Mouse (Mus musculus) left cerebral cortex, adult 9 months (tissue): ENCODE measurements around the gene Gm10382.
"Not testable (repeated sequence)": the region's sequence is repeated elsewhere in the genome, so short reads cannot be mapped to it uniquely, and the experiment has no call there.

Experiments
- DNase-seq, 2 experiments: peaks; one replicate each; pipeline ENCODE4 v3.0.0; 2022; ENCODE audit warnings: low spot score in 2 of 2

Gm10382 gene

DNA sequence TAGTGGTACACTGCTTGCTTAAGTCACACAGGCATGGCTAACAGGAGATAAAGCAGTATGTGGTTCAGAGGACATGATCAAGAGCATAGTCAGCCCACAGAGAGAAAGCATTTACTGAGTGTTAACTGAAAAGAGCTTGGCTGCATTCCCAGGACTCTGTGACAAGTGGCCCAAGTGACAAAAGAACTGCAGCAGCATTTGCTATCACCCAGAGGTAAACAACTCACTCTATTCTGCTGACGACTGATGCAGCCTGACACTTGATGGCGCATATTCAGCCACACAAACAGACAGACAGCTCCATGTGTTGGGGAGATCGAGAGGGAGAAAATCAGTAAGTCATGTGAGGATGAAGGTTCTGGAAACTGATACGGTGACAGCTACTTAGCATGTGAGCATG lies 24.6 kb downstream of the Gm10382 start:
- no peak for DNase-seq

DNA sequence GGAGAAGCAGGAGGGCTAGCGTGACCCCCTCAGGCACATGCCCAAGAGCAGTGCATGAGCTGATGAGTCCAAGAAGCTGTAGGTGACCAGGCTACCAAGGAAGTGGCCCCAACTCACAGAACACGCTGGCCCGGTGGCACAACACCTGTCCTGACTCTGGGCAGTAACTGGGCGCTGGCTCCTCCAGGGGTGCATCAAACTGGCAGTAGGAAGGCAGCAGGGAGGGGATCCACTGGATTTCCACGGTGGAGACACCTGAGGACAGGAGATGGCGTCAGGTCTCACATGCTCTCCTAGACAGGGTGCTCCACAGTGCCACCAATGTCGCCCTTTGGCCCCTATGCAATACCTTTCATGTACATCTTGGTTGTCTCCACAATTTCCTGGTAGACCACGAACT lies 27.1 kb downstream of the Gm10382 start:
- DNase-seq, result no peak

DNA sequence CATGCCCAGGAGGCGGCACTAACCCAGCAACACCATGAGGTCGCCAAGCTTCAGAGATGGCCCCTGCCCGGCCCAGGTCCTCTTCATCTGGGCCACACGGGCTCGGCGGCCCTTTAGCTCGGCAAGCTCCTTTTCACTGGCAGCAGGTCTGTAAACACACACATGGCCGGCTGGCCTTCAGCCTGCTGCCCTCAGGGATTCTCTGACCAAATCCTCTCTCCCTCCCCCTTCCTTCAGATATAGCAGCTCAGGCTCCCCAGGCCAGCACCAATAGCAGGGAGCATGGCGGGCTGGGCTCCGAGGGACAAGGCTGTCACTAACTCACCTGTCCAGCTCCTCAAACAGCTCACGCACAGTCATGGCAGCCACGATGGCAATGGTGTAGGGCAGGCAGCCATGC lies 29.5 kb downstream of the Gm10382 start:
- no peak for DNase-seq

DNA sequence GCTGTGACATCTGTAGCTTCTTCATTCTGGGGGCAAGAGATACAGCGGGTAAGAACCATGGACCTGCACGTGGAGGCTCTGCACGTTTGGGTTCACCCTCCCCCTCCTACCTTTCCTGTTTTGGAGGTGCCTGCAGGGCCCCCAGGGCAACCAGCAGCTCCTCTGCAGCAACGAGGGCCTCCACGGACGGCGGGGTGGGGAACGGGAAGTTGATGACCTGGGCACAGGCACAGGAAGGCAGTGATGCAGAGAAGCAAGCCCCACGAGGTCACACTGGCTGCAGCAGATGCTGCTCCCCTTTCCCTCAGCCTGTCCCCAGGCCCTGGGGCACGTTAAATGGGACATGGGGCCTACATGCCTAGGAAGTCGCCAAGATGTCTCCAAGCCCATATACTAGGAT lies 30.0 kb downstream of the Gm10382 start:
- no peak for DNase-seq

DNA sequence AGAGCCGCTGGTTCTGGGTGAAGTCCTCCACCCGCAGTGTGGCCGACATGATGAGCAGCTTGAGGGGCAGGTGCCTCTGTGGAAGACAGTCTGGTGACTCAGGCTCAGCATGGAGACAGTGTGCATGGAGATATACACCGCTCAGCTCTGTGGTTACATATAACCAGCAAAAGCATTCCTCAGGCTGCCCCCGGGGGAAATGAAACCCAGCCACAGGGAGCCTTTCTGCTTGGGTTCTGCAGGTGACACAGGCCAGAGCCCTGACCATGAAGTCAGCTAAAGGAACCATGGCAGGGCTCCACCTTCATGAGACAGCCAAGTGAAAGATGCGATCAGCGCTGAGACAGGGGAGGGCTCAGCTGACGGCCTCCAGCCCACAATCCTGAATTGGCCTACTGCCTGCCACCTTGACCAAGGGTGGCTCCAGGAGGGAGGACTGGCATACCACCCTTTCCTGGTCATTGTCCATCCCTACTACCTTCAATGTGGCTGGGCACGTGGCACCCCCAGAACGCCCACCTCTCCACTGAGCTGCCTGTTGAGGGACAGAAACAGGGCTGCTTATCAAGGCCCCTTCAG lies 36.7 kb downstream of the Gm10382 start:
- DNase-seq, result no peak

DNA sequence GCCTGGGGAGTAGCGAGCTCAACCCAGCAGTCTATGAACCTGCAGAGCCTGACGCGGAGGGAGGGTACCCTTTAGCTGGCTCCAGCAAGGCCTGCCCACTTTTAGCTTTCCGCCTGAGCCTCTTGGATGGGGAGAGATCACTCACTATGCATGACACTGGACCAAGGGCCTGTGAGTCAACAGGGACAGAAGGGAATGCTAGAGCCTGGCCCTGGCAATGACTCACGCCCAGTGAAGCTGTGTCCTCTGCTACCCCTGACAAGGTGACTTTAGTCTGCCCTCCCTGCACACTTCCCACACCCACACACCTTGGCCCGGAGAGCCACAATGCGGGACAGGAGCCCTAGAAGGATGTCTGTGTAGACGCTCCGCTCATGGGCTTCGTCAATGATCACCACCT lies 37.2 kb downstream of the Gm10382 start:
- no peak for DNase-seq

DNA sequence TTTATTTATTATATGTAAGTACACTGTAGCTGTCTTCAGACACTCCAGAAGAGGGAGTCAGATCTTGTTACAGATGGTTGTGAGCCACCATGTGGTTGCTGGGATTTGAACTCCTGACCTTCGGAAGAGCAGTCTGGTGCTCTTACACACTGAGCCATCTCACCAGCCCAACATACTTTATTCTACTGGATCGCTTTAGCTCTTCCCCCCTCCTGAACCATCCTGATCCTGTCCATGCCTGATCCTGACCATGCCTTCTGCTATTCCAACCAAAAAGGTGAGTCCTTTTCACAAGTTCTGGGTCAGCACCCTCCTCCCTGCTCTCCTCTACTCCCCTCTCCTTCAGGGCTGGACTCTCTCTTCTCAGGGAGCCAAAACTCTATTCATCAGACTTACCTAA lies 43.2 kb downstream of the Gm10382 start:
- DNase-seq, result not testable (repeated sequence)

DNA sequence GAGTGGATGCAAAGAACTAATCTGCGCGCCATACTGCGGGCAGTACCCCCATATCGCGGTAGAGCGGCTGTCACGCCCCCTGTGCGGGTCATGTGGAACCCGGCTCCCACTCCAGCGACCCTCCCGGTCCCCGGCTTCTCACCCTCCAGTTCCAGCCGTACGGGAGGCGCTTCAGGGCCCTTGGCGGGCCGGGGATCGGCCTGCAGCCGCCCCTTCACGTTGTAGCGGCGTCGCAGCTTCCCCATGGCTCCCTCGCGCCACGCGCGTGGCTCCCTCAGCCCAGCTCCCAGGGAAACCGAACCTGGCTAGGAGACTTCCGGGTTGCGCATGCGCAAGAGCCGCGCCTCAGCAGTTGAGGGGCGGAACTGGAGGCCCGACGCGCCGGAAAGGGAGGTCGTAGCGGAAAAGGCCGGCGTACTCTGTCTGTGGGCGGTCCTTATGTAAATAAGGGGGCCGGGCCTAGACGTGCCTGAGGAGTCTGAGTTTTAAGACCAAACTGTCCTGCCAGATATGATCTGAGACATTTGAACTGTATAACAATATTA lies 44.7 kb downstream of the Gm10382 start, which contains the start of gene Dhx37:
Gene Dhx37, minus strand, starts transcription at position 329 of the 545 bp plus-strand sequence.
- DNase-seq, result peak; percentile 82 to 94

DNA sequence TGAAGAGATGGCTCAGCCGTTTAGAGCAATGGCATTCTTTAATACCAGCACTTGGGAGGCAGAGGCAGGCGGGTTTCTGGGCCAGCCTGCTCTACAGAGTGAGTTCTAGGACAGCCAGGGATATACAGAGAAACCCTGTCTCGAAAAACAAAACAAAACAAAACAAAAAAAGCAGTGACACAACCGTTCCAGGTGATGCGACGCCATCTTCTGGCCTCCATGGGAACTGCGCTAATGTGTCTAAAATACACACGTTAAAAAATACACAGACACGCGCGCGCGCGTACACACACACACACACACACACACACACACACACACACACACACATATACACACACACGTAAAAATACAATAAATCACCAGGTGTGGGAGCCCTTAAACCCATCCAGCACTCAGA lies 45.2 kb downstream of the Gm10382 start:
- DNase-seq, result not testable (repeated sequence)
